Mouse (Mus musculus) thymus, postnatal 36 days (tissue): ENCODE results near the gene Fbxo4.

ENCODE experiments used
- DNase-seq, 2 experiments: peaks; one replicate each; pipeline ENCODE4 v3.0.0; 2022; ENCODE audit warnings: mixed read lengths in 2 of 2

Fbxo4 gene

GRCm38 (mm10) chr15:3979061-3979848, at the start of gene Fbxo4:
Fbxo4 (minus strand) TSS chr15:3979573.
- peak; percentile 53 to 57 for DNase-seq

GRCm38 (mm10) chr15:4028960-4029359, 49.6 kb upstream of the Fbxo4 start:
- no peak for DNase-seq

- no peak for DNase-seq
Measured at GRCm38 (mm10) chr15:4028411-4028700, 49.0 kb upstream of the Fbxo4 start.

GRCm38 (mm10) chr15:4027671-4028410, 48.5 kb upstream of the Fbxo4 start:
- DNase-seq = no peak

GRCm38 (mm10) chr15:4026831-4027584, 47.6 kb upstream of the Fbxo4 start:
- DNase-seq = peak; percentile 74 to 78

GRCm38 (mm10) chr15:4026231-4026773, 46.9 kb upstream of the Fbxo4 start, which contains the start of gene Oxct1:
Oxct1 (plus strand) TSS chr15:4026383.
- DNase-seq = peak; percentile 82 to 89

- DNase-seq = no peak
Measured at GRCm38 (mm10) chr15:4025508-4025904, 46.1 kb upstream of the Fbxo4 start.

GRCm38 (mm10) chr15:4024726-4025507, 45.5 kb upstream of the Fbxo4 start:
- DNase-seq = no peak

- no peak for DNase-seq
Measured at GRCm38 (mm10) chr15:4023747-4024146, 44.4 kb upstream of the Fbxo4 start.

- DNase-seq = no peak
Measured at GRCm38 (mm10) chr15:4020711-4021110, 41.3 kb upstream of the Fbxo4 start.

GRCm38 (mm10) chr15:4013873-4014272, 34.5 kb upstream of the Fbxo4 start:
- no peak for DNase-seq

- DNase-seq = no peak
Measured at GRCm38 (mm10) chr15:4000536-4000935, 21.2 kb upstream of the Fbxo4 start.

- no peak for DNase-seq
Measured at GRCm38 (mm10) chr15:3999144-3999543, 19.8 kb upstream of the Fbxo4 start.

GRCm38 (mm10) chr15:3996267-3997010, 17.1 kb upstream of the Fbxo4 start:
- no peak for DNase-seq

GRCm38 (mm10) chr15:3995448-3996266, 16.3 kb upstream of the Fbxo4 start, which contains the start of gene AW549877:
AW549877 (minus strand) TSS chr15:3995744.
- peak; percentile 97 to 99 for DNase-seq

GRCm38 (mm10) chr15:3994852-3995447, 15.6 kb upstream of the Fbxo4 start:
- DNase-seq = no peak

- DNase-seq = peak; percentile 26 to 27
Measured at GRCm38 (mm10) chr15:3987981-3988380, 8.6 kb upstream of the Fbxo4 start.

- no peak for DNase-seq
Measured at GRCm38 (mm10) chr15:3984876-3985275, 5.5 kb upstream of the Fbxo4 start.

GRCm38 (mm10) chr15:3982732-3983131, 3.4 kb upstream of the Fbxo4 start:
- DNase-seq = no peak

GRCm38 (mm10) chr15:3979871-3980270, 498 bp upstream of the Fbxo4 start:
- DNase-seq = no peak
